Mouse (Mus musculus): ENCODE measurements at regions not wholly inside any gene's neighbourhood (a gene's known extent, or its start where the extent isn't known, plus 50 kb on each side); places are given as distances from the start of the nearest gene placed in this dataset.
A peak's percentile ranks its signal among the peaks of the same experiment; 100 is the strongest.

DNA sequence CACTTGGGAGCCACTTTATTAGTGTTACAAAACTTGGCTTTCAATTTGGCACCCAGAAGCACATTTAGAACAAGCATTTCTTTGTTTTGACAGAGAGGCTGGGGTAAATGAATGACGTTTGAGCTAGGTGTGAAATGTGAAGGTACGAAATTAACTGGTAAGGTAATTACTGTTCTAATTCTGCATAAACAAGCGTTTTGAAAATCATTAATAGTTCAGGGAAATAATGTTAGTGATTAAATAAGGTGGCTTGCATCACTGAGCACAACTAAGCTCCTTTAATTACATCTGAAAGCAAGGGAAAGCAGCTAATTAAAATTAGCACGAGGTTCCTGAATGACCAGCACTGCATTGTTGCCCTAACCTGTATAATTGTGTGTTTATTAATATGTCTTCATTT is 529.9 kb upstream of the Pkn2 start:
- DNase-seq (ENCODE audit: low read depth, low spot score), result no peak

- DNase-seq (ENCODE audit: low read depth, low spot score), result no peak
Observed at GRCm38 (mm10) chr3:143398966-143399365, 517.2 kb upstream of the Pkn2 start.

DNA sequence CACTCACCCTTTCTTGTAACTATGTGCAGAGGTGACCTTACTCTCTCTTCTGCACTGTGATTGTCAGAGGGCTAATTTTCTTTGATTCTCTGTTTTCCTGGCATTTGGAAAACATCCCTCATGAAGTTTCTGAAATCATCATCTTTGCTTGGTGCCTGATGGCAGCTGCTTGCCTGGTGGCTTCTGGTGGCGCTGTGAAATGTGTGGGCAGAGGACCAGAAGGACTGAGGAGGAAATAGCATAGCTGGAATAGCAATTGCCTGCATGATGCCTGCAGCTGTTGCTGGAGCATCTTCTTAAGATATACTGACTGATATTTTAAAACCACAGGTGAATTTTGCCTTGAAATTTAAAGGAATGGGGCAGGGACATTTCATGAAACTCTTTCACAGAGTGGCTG is 502.6 kb upstream of the Pkn2 start:
- no peak for DNase-seq (ENCODE audit: low read depth, low spot score)

DNA sequence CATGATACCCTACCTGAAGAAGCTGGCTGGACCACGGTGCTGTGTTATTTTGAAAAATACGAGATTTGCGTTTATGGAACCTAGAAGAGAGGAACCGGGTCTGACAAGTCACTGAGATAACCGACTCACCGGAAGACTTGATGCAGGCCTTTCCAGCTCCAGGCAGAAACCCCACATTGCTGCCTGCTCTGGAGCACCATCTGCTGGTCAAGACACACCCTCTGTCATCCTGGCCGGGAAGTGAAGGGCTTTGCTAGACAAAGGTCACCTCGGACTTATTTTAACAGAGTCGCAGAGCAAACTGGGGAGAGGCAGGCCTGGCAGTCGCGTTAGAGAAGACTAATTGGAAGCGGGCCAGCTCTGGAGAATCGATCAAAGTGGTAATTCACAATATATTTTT is 497.4 kb upstream of the Pkn2 start:
- peak; percentile 26 for DNase-seq (ENCODE audit: low read depth, low spot score)

- DNase-seq (ENCODE audit: low read depth, low spot score), result no peak
Observed at GRCm38 (mm10) chr3:143377446-143377845, 495.6 kb upstream of the Pkn2 start.

GRCm38 (mm10) chr3:143375527-143376061 is 493.8 kb upstream of the Pkn2 start:
- no peak for DNase-seq (ENCODE audit: low read depth, low spot score)

- no peak for DNase-seq (ENCODE audit: low read depth, low spot score)
Observed at GRCm38 (mm10) chr3:143373501-143373900, 491.7 kb upstream of the Pkn2 start.

GRCm38 (mm10) chr3:143369002-143369401 is 487.2 kb upstream of the Pkn2 start:
- DNase-seq (ENCODE audit: low read depth, low spot score), result no peak

DNA sequence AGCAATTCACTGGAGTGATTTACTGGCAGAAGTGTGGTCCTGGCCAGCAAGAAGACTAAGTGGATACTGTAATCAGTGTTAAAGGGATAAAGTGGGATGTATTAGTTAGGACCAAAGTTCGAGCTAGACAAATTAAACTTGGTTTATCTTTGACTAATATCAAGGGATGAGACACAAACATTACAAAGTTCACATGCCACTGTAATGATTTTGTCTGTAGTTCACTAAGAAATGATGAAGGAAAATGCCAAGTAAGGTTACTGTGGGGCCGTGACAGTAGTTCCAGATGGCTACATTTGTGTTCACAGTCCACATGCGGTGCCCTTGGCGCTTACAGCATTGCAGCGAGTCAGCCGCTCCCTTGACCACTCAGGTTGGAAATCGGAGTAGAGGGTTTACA is 458.2 kb upstream of the Pkn2 start:
- no peak for DNase-seq (ENCODE audit: low read depth, low spot score)

GRCm38 (mm10) chr3:143333339-143333738 is 451.5 kb upstream of the Pkn2 start:
- DNase-seq (ENCODE audit: low read depth, low spot score), result no peak

DNA sequence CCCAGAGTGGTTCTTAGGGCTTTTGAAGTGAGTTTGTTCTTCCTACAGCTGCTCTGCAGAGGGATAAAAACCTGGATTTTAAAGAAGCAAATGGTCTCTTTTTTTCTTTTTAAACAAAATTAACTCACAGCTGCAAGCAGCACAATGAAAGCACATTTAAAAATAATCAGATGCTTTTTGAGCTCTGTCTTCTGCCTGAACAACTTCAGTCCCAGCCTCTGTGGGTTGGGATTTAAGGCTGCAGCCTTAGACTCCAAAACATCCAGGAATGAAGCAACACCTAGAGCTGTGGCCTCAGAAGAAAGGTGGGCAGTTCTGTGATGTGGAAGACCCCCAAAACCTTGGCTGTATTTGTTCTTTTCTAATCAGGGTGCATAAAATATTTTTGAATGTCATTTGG is 446.7 kb upstream of the Pkn2 start:
- no peak for DNase-seq (ENCODE audit: low read depth, low spot score)

DNA sequence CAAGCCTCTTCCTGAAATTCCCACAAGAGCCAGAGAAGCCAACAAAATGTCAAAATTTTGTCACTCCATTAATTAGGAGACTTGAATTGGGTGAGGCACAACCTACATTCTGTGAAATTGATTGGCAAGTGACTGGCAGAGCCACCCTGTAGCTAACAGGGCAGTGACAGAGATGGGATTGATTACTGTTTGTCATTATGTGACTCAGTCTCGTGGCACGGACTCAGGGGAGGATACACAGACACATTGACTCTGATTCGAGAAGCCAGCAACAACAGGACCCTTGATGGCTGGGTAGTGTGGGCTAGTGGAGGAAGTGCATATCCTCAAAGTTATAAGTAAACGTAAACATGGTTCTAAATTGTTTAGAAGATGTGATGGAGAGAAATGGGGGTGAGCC is 445.8 kb upstream of the Pkn2 start:
- DNase-seq (ENCODE audit: low read depth, low spot score), result no peak

DNA sequence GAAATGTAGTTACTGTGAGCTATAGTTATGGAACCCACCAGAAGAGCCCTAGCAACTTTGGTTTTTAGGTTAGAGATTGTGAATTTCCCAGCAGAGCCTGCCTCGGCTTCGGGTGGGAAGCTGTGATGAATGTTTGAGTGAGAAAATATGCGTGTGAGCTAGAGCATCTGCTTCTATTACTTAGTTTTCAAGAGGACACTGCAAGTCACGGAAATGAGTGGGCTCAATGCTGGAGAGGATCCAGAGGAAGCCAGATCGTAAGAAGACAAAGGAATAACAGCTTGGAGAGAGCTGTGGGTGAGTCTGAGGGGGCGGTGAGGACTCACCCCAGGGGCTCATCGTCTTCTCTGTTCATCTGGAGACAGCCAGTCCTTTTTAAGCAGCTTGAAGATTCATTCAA is 434.7 kb upstream of the Pkn2 start:
- DNase-seq (ENCODE audit: low read depth, low spot score), result no peak

DNA sequence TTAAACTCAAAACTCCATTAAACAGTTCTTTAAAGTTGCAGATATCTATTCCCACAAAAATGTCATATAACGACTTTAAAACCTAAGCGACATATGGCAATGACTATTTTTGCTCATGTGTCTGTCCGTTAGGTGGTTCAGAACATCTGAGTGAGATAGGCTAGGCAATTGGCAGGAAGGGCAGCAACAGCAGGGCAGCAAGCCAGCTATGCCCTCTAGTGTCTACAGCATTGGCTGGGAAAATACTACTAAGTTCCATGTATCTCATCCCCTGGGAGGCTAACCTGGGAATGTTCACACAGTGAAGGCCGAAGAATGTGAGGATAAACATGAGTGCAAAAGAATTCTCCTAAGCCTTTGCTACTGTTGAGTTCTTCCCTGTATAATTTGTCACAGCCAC is 410.0 kb upstream of the Pkn2 start:
- DNase-seq (ENCODE audit: low read depth, low spot score), result no peak

DNA sequence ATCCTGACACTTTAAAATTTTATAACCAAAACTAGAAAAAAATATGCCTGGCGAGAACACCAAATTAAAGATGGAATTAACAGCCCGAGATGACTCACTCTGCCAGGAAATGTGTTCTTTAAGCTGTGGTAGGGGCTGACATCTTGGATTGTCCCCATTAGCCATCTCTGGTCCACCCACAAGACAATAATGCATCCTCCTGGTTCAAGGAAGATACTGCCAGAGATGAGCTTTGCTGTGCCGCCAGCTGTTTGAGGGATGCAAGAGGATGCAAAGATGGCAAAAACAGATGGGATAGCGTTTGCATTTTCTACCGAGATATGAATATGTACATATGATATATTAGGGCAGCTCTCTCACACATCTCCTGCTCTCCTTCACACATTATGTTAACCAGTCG is 382.3 kb upstream of the Pkn2 start:
- no peak for DNase-seq (ENCODE audit: low read depth, low spot score)

- DNase-seq (ENCODE audit: low read depth, low spot score), result no peak
Observed at GRCm38 (mm10) chr3:143252643-143253042, 370.8 kb upstream of the Pkn2 start.

- DNase-seq (ENCODE audit: low read depth, low spot score), result no peak
Observed at GRCm38 (mm10) chr3:143252008-143252407, 370.2 kb upstream of the Pkn2 start.

GRCm38 (mm10) chr3:143242691-143243090 is 360.9 kb upstream of the Pkn2 start:
- DNase-seq (ENCODE audit: low read depth, low spot score), result no peak

DNA sequence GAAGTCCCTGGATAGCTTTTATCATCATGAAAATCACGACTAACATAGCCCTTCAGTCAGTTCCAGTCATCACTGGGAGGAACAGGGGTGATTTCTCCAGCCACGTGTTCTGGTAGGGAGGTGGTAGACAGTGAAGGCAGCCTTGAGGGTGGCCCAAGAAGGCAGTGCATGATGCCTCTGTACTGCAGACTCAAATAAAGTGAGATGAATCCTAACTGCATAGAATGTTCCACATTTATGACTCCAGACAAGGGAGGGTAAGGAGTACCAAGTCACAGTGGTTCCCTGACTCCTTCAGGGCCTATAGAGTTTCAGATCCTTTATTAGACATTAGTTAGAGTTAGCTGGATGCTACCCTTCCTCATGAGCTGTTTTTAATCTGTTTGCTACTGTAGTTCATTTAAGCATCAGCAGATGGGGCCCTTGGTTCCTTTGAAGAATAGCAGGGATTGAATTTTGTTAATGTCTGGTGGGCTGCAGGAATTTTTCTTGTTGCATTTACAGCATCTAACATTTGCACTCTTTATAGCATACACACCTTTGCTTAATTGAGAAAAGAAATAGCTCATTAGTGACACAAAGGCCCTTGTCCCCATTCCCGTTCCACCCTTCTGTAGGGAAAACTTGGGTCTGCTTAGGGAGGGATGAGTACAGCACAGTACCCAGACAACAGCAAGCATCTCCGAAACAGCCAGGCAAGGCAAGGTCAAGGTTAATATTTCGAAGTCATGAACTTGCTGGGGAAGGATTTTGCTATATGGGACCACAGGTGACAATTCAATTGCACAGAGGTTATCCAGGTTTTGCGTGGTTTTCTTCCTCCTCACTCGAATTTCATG is 359.0 kb upstream of the Pkn2 start:
- peak; percentile 58 for DNase-seq (ENCODE audit: low read depth, low spot score)

GRCm38 (mm10) chr3:143238546-143238945 is 356.7 kb upstream of the Pkn2 start:
- no peak for DNase-seq (ENCODE audit: low read depth, low spot score)

DNA sequence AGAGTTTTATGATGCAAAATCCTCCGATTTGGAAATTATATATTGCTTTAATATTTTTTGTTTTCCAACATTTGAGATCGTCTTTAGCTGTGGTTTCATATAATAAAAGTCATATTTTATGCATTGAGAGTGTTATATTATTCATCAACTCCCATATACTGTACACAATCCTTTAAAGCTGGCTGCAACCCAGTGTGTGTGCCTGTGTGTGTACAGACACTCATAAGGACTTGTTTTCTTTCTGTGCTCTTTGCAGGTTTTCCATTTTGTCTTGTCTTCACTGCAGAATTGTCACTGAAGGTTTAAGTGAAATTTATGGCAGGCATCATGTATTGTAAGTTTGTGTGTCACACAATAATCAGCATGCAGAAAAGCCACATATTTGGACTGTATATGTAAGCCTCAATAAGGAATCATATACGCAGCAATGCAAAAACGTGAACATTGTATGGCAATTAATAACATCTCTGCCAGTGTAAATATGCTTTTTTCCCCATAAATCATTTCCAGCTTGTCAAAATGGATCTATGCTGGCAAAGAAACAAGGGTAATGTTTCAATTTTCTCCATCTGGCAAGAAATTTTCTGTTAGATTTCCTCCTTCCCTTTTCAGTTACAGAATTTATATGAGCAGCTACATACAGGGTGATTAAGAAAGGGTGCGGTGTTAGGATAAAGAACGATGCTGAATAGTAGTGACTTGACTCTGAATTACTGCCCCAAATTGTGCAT is 342.4 kb upstream of the Pkn2 start:
- no peak for DNase-seq (ENCODE audit: low read depth, low spot score)

- no peak for DNase-seq (ENCODE audit: low read depth, low spot score)
Observed at GRCm38 (mm10) chr3:143193263-143193970, 311.6 kb upstream of the Pkn2 start.

All from brain, embryonic 18.5 days (tissue).